Mouse (Mus musculus) brain, embryonic 18.5 days (tissue): Measurements from ENCODE around the gene Limd2.
"Not testable (repeated sequence)": the region's sequence is repeated elsewhere in the genome, so short reads cannot be mapped to it uniquely, and the experiment has no call there.

Source experiments
- DNase-seq: peaks from one replicate; pipeline ENCODE4 v3.0.0-alpha.2; 2012; ENCODE audit warnings: low read depth, low spot score

Limd2 gene

GRCm38 (mm10) chr11:106160841-106161721 lies at the start of gene Limd2, which contains the start of gene Gm10840:
Limd2 (minus strand) TSS chr11:106160860.
Gm10840 (plus strand) TSS chr11:106160850.
- DNase-seq: peak; percentile 22

- no peak for DNase-seq
These were observed 41.4 kb upstream of the Limd2 start, which contains the start of gene Strada for GRCm38 (mm10) chr11:106202123-106202465. Strada (minus strand) TSS chr11:106202168.

GRCm38 (mm10) chr11:106201337-106202122 lies 40.9 kb upstream of the Limd2 start:
- DNase-seq: no peak

- DNase-seq: no peak
These were observed 40.1 kb upstream of the Limd2 start for GRCm38 (mm10) chr11:106200756-106201155.

- DNase-seq: not testable (repeated sequence)
These were observed 39.3 kb upstream of the Limd2 start for GRCm38 (mm10) chr11:106199997-106200396.

- no peak for DNase-seq
These were observed 37.6 kb upstream of the Limd2 start for GRCm38 (mm10) chr11:106198277-106198676.

- DNase-seq: no peak
These were observed 34.7 kb upstream of the Limd2 start for GRCm38 (mm10) chr11:106195341-106195740.

- DNase-seq: no peak
These were observed 34.2 kb upstream of the Limd2 start for GRCm38 (mm10) chr11:106194891-106195290.

- no peak for DNase-seq
These were observed 33.5 kb upstream of the Limd2 start for GRCm38 (mm10) chr11:106194155-106194541.

GRCm38 (mm10) chr11:106193371-106194154 lies 32.9 kb upstream of the Limd2 start:
- peak; percentile 96 for DNase-seq

GRCm38 (mm10) chr11:106192657-106193370 lies 32.2 kb upstream of the Limd2 start:
- DNase-seq: peak; percentile 10

GRCm38 (mm10) chr11:106192241-106192640 lies 31.6 kb upstream of the Limd2 start:
- DNase-seq: no peak

GRCm38 (mm10) chr11:106191716-106192115 lies 31.1 kb upstream of the Limd2 start:
- DNase-seq: no peak

GRCm38 (mm10) chr11:106187326-106187725 lies 26.7 kb upstream of the Limd2 start:
- no peak for DNase-seq

GRCm38 (mm10) chr11:106180449-106180801 lies 19.8 kb upstream of the Limd2 start:
- DNase-seq: no peak

- DNase-seq: no peak
These were observed 19.2 kb upstream of the Limd2 start for GRCm38 (mm10) chr11:106179711-106180448.

GRCm38 (mm10) chr11:106178036-106178782 lies 17.5 kb upstream of the Limd2 start:
- no peak for DNase-seq

GRCm38 (mm10) chr11:106176372-106176771 lies 15.7 kb upstream of the Limd2 start:
- DNase-seq: no peak

GRCm38 (mm10) chr11:106175081-106175480 lies 14.4 kb upstream of the Limd2 start:
- DNase-seq: no peak

- no peak for DNase-seq
These were observed 13.7 kb upstream of the Limd2 start for GRCm38 (mm10) chr11:106174372-106174771.
